Mouse (Mus musculus) ES-Bruce4 (cell line): ENCODE data around the gene Ddx23.

Source experiments
- CTCF ChIP-seq: IDR thresholded peaks from one replicate; pipeline ENCODE4 v1.8.1; 2011; ENCODE audit warnings: low read depth, low read length
- POLR2A ChIP-seq: IDR thresholded peaks from one replicate; pipeline ENCODE4 v1.8.1; 2011; ENCODE audit warnings: low read length; ENCODE audit not compliant: insufficient read depth

DNA sequence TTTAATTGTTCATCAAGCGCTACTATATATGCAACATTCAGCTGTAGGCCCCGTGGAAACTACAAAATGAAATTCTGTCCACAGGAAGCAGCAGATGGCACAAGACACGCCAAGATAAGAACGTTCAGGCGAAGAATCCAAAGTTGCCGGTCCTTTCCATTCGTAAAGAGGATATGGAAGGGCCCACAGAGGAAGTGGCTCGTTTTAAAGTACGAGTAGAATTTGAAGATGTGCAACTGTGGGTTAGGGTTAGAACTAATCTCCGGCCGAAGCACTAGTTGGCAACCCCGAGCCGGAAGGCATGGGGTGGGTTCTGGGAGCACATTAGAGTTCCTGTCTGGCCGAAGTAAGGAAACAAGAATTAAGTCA is 512 bp downstream of the Ddx23 start:
- TF ChIP-seq CTCF (no peak), POLR2A (no peak)
